Mouse (Mus musculus) liver, postnatal 0 days (tissue): ENCODE results near the gene Serhl. TPM values are rescaled to one million over a fixed set of nuclear protein-coding genes. Genes with fewer than 3 reads are reported as not detected.
A peak's percentile ranks its signal among the peaks of the same experiment; 100 is the strongest.

Source experiments
- ATAC-seq: fragments of 200-750 bp; cut with Nextera tagmentation; 2 replicates; pipeline ENCODE4 v1.8.0; 2017; ENCODE audit warnings: mild to moderate bottlenecking, moderate library complexity
- DNase-seq: peaks from one replicate; pipeline ENCODE4 v3.0.0-alpha.2; 2016
- H3K27ac ChIP-seq: fragments of 300-500 bp; sonication (generic); 2 replicates; pipeline ENCODE4 v1.5.1; 2014; ENCODE audit warnings: antibody characterized with exemption, moderate library complexity, mild to moderate bottlenecking, low read depth
- H3K27me3 ChIP-seq: fragments of 300-500 bp; sonication (generic); 2 replicates; pipeline ENCODE4 v1.6.1; 2014; ENCODE audit warnings: low read length, control low read depth, mixed read lengths; ENCODE audit not compliant: insufficient read depth
- H3K36me3 ChIP-seq: fragments of 300-500 bp; sonication (generic); replicated peaks from 2 replicates; pipeline ENCODE4 v1.6.1; 2014; ENCODE audit warnings: mild to moderate bottlenecking, control low read depth, low read length, moderate library complexity, mixed read lengths; ENCODE audit not compliant: insufficient read depth
- H3K4me1 ChIP-seq: fragments of 300-500 bp; sonication (generic); 2 replicates; pipeline ENCODE4 v1.6.1; 2014; ENCODE audit warnings: antibody characterized with exemption, mild to moderate bottlenecking, control low read depth; ENCODE audit not compliant: insufficient read depth
- H3K4me2 ChIP-seq: fragments of 300-500 bp; sonication (generic); 2 replicates; pipeline ENCODE4 v1.6.1; 2014; ENCODE audit warnings: low read depth, mild to moderate bottlenecking, low read length, moderate library complexity, mixed read lengths
- H3K4me3 ChIP-seq: fragments of 300-500 bp; sonication (generic); 2 replicates; pipeline ENCODE4 v1.5.1; 2014; ENCODE audit warnings: low read depth, low read length
- H3K9ac ChIP-seq: fragments of 300-500 bp; sonication (generic); replicated peaks from 2 replicates; pipeline ENCODE4 v1.6.1; 2014; ENCODE audit warnings: mild to moderate bottlenecking, moderate library complexity
- H3K9me3 ChIP-seq: fragments of 300-500 bp; sonication (generic); 2 replicates; pipeline ENCODE4 v1.6.1; 2016; ENCODE audit warnings: mild to moderate bottlenecking, control low read depth, low read length, mixed read lengths
- CTCF ChIP-seq: sonication (generic); IDR thresholded peaks from 2 replicates; pipeline ENCODE4 v1.5.1; 2016; ENCODE audit warnings: antibody characterized with exemption, low read depth
- EP300 ChIP-seq: IDR thresholded peaks from 2 replicates; pipeline ENCODE4 v1.6.1; 2016; ENCODE audit warnings: antibody characterized with exemption, low read depth, mild to moderate bottlenecking
- WGBS: fragments of 180-500 bp; shearing (Covaris S2); extraction: QIAGEN DNeasy Blood & Tissue Kit; methylation state at CpG from one replicate; pipeline ENCODE4 v1.1.7; 2014; ENCODE audit not compliant: insufficient replicate concordance; 5-methylcytosine and 5-hydroxymethylcytosine counted together
- polyA plus RNA-seq: library from polyadenylated mRNA; unstranded; fragments of >200 nt; fragmentation: Nextera tagmentation; extraction: Ambion mirVana; gene quantifications from 2 replicates; pipeline ENCODE4 v1.2.1, GENCODE M21; 2015

The Serhl gene
- polyA plus RNA-seq, 1 experiment from 2014 or later, result 24.3 TPM

- H3K9ac ChIP-seq, result no peak overlapping the region; the same call in 1 of the 2 replicates
- 83% methylated on average over 13 of the region's 13 CpGs for WGBS
- H3K9me3 ChIP-seq, result no peaks in the 10 kb centered on the region
- peak overlapping the region; percentile 44; the same call in 1 of the 2 replicates for H3K27ac ChIP-seq
- peak; percentile 14 for DNase-seq
- peaks cover 58% of the 10 kb centered on the region for H3K4me1 ChIP-seq
- peak overlapping the region; percentile 97 for H3K4me2 ChIP-seq
- no peak overlapping the region for H3K4me3 ChIP-seq
- H3K27me3 ChIP-seq, result no peaks in the 10 kb centered on the region
- ATAC-seq, result no peak
- H3K36me3 ChIP-seq, result peaks cover 34% of the 10 kb centered on the region
- TF ChIP-seq EP300 (no peak), CTCF (no peak)
Measured at GRCm38 (mm10) chr15:83165526-83166315, 76.4 kb downstream of the Serhl start.

Other genes starting within 250 kb of the Serhl start
- gene Tcf20, start 101.6 kb upstream of the Serhl start, polyA plus RNA-seq, result 1.6 and 1.8 TPM in 2 replicates
- 9.4 and 10.4 TPM in 2 replicates for gene Nfam1, start 56.2 kb upstream of the Serhl start, polyA plus RNA-seq
- 15.2 and 16.0 TPM in 2 replicates for gene Rrp7a, start 33.3 kb downstream of the Serhl start, polyA plus RNA-seq
- gene Poldip3, start 59.9 kb downstream of the Serhl start, polyA plus RNA-seq, result 30.2 and 32.5 TPM in 2 replicates
- 89.1 and 94.2 TPM in 2 replicates for gene Cyb5r3, start 83.1 kb downstream of the Serhl start, polyA plus RNA-seq
- gene A4galt, start 162.3 kb downstream of the Serhl start, polyA plus RNA-seq, result 0.13 and 0.25 TPM in 2 replicates